Mouse (Mus musculus) midbrain, postnatal 0 days (tissue): Measurements from ENCODE around the gene Eng. TPM values are rescaled to one million over a fixed set of nuclear protein-coding genes. Genes with fewer than 3 reads are reported as not detected.

ENCODE experiments used
- ATAC-seq: fragments of 200-750 bp; cut with Nextera tagmentation; 2 replicates; pipeline ENCODE4 v1.8.0; 2017; ENCODE audit warnings: moderate number of reproducible peaks, mild to moderate bottlenecking, moderate TSS enrichment, moderate library complexity; ENCODE audit not compliant: low FRiP score
- DNase-seq: peaks from one replicate; pipeline ENCODE4 v3.0.0-alpha.2; 2015; ENCODE audit warnings: low spot score
- H3K27ac ChIP-seq: fragments of 300-500 bp; sonication (generic); 2 replicates; pipeline ENCODE4 v1.5.1; 2014; ENCODE audit warnings: low read depth, mild to moderate bottlenecking, low read length, mixed read lengths
- H3K27me3 ChIP-seq: fragments of 300-500 bp; sonication (generic); 2 replicates; pipeline ENCODE4 v1.6.1; 2014; ENCODE audit warnings: low read length, control low read depth, mixed read lengths; ENCODE audit not compliant: insufficient read depth
- H3K36me3 ChIP-seq: fragments of 300-500 bp; sonication (generic); 2 replicates; pipeline ENCODE4 v1.6.1; 2014; ENCODE audit warnings: low read length, control low read depth, mixed read lengths; ENCODE audit not compliant: insufficient read depth
- H3K4me1 ChIP-seq: fragments of 300-500 bp; sonication (generic); 2 replicates; pipeline ENCODE4 v1.6.1; 2014; ENCODE audit warnings: mild to moderate bottlenecking, control low read depth, antibody characterized with exemption, low read length, mixed read lengths; ENCODE audit not compliant: insufficient read depth
- H3K4me2 ChIP-seq: fragments of 300-500 bp; sonication (generic); 2 replicates; pipeline ENCODE4 v1.6.1; 2014; ENCODE audit warnings: low read depth, mild to moderate bottlenecking, low read length, mixed read lengths; ENCODE audit not compliant: poor library complexity, severe bottlenecking
- H3K4me3 ChIP-seq: fragments of 300-500 bp; sonication (generic); 2 replicates; pipeline ENCODE4 v1.5.1; 2014; ENCODE audit warnings: low read depth, mild to moderate bottlenecking, low read length, moderate library complexity
- H3K9ac ChIP-seq: fragments of 300-500 bp; sonication (generic); replicated peaks from 2 replicates; pipeline ENCODE4 v1.6.1; 2014; ENCODE audit warnings: mild to moderate bottlenecking, low read length, moderate library complexity, mixed read lengths; ENCODE audit not compliant: poor library complexity, severe bottlenecking
- H3K9me3 ChIP-seq: fragments of 300-500 bp; sonication (generic); 2 replicates; pipeline ENCODE4 v1.6.1; 2016; ENCODE audit warnings: low read length, control low read depth
- CTCF ChIP-seq: IDR thresholded peaks from 2 replicates; pipeline ENCODE4 v1.5.1; 2016; ENCODE audit warnings: antibody characterized with exemption, mild to moderate bottlenecking
- WGBS: fragments of 180-500 bp; shearing (Covaris S2); extraction: QIAGEN DNeasy Blood & Tissue Kit; methylation state at CpG from one replicate; pipeline ENCODE4 v1.1.7; 2014; 5-methylcytosine and 5-hydroxymethylcytosine counted together
- polyA plus RNA-seq: library from polyadenylated mRNA; unstranded; fragments of >200 nt; fragmentation: Nextera tagmentation; extraction: Ambion mirVana; gene quantifications from 2 replicates; pipeline ENCODE4 v1.2.1, GENCODE M21; 2015
- total RNA-seq: library from RNA; depleted of rRNA; stranded (reverse); fragments of >200 nt; gene quantifications from 2 replicates; pipeline ENCODE4 v1.2.3, GENCODE M21; 2014

Gene Eng
- total and polyA plus RNA-seq, 2 experiments from 2014 or later = 20.0 to 20.3 TPM

DNA sequence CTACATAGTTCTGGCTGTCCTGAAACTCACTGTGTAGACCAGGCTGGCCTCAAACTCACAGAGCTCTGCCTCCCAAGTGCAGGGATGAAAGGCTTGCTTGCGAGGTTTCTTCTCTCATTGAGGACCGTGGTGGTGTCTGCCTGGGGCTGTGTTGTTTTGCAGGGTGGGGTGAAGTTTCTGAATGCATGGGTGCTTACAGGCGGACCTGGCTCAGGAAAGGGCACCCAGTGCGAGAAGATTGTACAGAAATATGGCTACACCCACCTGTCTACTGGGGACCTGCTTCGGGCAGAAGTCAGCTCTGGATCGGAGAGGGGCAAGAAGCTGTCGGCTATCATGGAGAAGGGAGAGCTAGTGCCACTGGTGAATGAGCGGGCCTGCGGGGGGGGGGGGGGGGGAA lies 16.4 kb upstream of the Eng start:
- ATAC-seq (no peak), DNase-seq (no peak)
- Histone ChIP-seq H3K4me3 (no peak overlapping the region), H3K27me3 (no peaks in the 10 kb centered on the region), H3K4me2 (peak overlapping the region; percentile 39; the same call in 1 of the 2 replicates), H3K36me3 (peaks cover 12% of the 10 kb centered on the region), H3K4me1 (peaks cover 29% of the 10 kb centered on the region), H3K9ac (0 out of 2 replicates have a peak overlapping the region, but pooled peaks have one; percentile 13), H3K27ac (no peak overlapping the region), H3K9me3 (no peaks in the 10 kb centered on the region)
- no peak for TF ChIP-seq CTCF
- 82% methylated on average over 7 of the region's 9 CpGs for WGBS

GRCm38 (mm10) chr2:32631046-32631445 lies 15.3 kb upstream of the Eng start:
- no peak for TF ChIP-seq CTCF
- no peak overlapping the region for H3K4me2 ChIP-seq
- DNase-seq (no peak), ATAC-seq (no peak)
- H3K4me1 ChIP-seq = peaks cover 26% of the 10 kb centered on the region
- no peaks in the 10 kb centered on the region for H3K9me3 ChIP-seq
- H3K4me3 ChIP-seq = no peak overlapping the region
- H3K36me3 ChIP-seq = peaks cover 12% of the 10 kb centered on the region
- H3K9ac ChIP-seq = no peak overlapping the region
- WGBS = 86% methylated on average over 10 of the region's 10 CpGs
- no peak overlapping the region for H3K27ac ChIP-seq
- H3K27me3 ChIP-seq = no peaks in the 10 kb centered on the region

DNA sequence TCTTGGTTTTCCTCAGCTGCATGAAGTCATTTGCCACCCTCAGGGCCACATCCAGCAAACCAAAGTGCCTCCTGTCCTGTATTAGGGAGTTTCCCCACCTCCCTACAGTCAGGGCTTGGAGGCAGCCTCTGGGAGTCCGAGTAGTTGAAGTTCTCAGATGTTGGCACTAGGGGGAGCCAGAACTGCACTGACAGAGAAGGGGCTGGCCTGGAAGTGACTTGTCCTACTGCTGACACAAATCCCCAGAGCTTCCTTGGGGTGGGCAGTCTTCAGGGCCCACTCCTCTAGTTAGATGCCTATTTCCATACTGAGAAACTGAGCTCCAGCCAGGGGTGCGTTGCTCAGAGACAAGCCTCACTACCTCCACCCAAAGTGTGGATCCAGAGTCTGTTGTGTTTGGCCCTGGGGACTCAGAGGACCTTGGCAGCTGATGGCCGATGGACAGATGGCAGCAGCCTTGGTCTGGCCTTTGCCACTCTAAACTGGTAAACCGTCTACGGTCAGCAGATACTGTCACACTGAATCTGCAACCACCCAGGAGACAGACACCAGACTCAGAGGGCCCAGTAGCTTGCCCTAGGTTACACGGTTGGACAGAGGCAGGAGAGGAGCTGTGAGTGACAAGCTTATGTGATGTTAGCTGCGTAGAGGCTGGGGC lies 14.5 kb upstream of the Eng start:
- no peak overlapping the region for H3K4me2 ChIP-seq
- H3K27me3 ChIP-seq = no peaks in the 10 kb centered on the region
- peak; percentile 28; the same call in 1 of the 2 replicates for ATAC-seq
- H3K4me1 ChIP-seq = peaks cover 19% of the 10 kb centered on the region
- H3K36me3 ChIP-seq = peaks cover 12% of the 10 kb centered on the region
- 49% methylated on average over 7 of the region's 7 CpGs for WGBS
- no peaks in the 10 kb centered on the region for H3K9me3 ChIP-seq
- H3K27ac ChIP-seq = no peak overlapping the region
- DNase-seq = peak; percentile 86
- H3K9ac ChIP-seq = no peak overlapping the region
- TF ChIP-seq CTCF = peak; percentile 85
- H3K4me3 ChIP-seq = no peak overlapping the region

- WGBS = 67% methylated on average over 5 of the region's 5 CpGs
- ATAC-seq = no peak
These were observed 12.7 kb upstream of the Eng start for GRCm38 (mm10) chr2:32633660-32634059.

DNA sequence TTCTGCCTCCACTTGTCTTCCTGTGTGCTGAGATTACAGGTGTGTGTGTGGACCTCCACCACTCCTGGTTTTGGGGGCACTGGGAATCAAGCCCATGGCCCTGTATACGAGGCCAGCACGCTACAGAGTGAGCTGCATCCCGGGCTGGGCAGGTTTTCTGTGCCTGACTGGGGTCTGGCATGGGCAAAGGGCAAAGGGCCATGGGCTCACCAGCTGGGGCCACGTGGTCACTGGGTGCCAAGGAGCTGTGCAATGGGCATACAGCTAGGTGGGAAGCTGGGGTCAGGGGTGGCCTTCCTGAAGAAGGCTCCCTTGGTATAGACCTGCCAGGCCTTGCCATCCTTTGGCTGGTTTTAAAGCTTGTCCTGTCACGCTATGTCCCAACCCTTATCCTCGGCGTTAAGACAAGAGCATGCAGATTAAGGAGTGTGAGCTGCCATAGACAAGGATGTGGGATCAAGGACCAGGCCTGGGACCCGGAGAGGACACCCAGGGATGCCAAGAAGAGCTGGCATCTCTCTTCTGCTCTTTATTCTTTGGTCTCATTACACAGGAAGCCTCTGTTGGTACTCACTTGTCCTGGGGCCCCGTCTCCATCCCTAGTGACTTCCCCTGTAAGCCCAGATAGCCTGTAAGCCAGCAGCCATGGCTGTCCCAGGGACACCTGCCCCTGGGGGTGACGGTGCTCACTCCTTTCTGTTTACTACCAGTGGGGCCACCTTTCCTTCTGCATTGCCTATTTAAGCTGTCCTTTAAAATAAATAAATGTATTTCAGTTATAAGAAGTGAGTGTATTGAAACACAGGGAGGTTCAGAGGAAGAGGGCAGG lies 11.9 kb upstream of the Eng start:
- Histone ChIP-seq H3K9ac (0 out of 2 replicates have a peak overlapping the region, but pooled peaks have one; percentile 8), H3K4me1 (no peaks in the 10 kb centered on the region), H3K27me3 (no peaks in the 10 kb centered on the region), H3K4me3 (no peak overlapping the region), H3K4me2 (no peak overlapping the region), H3K27ac (no peak overlapping the region), H3K36me3 (peaks cover 12% of the 10 kb centered on the region), H3K9me3 (no peaks in the 10 kb centered on the region)
- ATAC-seq (no peak), DNase-seq (no peak)
- 78% methylated on average over 10 of the region's 10 CpGs for WGBS
- no peak for TF ChIP-seq CTCF

More at GRCm38 (mm10) chr2:32633660-32634059, 12.7 kb upstream of the Eng start:
- no peak for DNase-seq
- H3K9me3 ChIP-seq = no peaks in the 10 kb centered on the region
- peaks cover 12% of the 10 kb centered on the region for H3K36me3 ChIP-seq
- H3K4me3 ChIP-seq = no peak overlapping the region
- H3K4me2 ChIP-seq = no peak overlapping the region
- TF ChIP-seq CTCF = no peak
- no peak overlapping the region for H3K27ac ChIP-seq
- no peak overlapping the region for H3K9ac ChIP-seq
- H3K27me3 ChIP-seq = no peaks in the 10 kb centered on the region
- H3K4me1 ChIP-seq = peaks cover 7% of the 10 kb centered on the region

DNA sequence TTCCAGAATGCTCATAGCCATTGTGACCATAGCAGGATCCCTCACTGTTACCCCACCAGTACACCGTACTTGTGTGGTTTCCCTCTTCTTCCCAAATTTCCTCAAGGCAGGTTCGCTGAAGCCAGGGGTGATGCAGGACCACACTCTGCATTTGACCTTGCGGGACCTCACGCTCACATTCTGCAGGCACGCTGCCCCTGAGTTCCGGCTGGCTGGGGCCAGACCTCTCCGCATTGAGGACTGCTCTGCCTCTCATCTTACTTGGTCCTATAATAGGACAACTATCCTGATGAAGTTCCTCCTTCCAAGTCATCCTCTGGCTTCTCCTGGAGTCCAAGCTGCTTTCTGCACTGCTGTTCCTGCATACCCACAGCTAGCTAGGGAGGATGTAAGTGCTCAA lies 9.8 kb upstream of the Eng start:
- Histone ChIP-seq H3K4me1 (no peaks in the 10 kb centered on the region), H3K27ac (no peak overlapping the region), H3K27me3 (no peaks in the 10 kb centered on the region), H3K9ac (no peak overlapping the region), H3K4me2 (no peak overlapping the region), H3K4me3 (no peak overlapping the region), H3K36me3 (peaks cover 10% of the 10 kb centered on the region), H3K9me3 (no peaks in the 10 kb centered on the region)
- no peak for DNase-seq
- no peak for TF ChIP-seq CTCF
- 86% methylated on average over 7 of the region's 7 CpGs for WGBS
- ATAC-seq = no peak
